Mouse (Mus musculus): Measurements from ENCODE around the gene Cyp4a14. TPM values are rescaled to one million over a fixed set of nuclear protein-coding genes. Genes with fewer than 3 reads are reported as not detected.

Gene Cyp4a14
- polyA plus RNA-seq, 1 experiment, result not detected

GRCm38 (mm10) chr4:115450577-115451137 lies 45.3 kb downstream of the Cyp4a14 start:
- Histone ChIP-seq H3K27ac (ENCODE audit: insufficient read depth, low read length) (no peak overlapping the region), H3K4me1 (ENCODE audit: control insufficient read depth, insufficient read depth, low read length) (no peaks in the 10 kb centered on the region), H3K4me3 (ENCODE audit: insufficient read depth, low read length) (no peak overlapping the region)
- TF ChIP-seq POLR2A (IDR thresholded peaks at IDR 0.05; ENCODE audit: extremely low read depth, insufficient read depth, low read length), result no peak
- no peak for TF ChIP-seq CTCF (IDR thresholded peaks at IDR 0.05; ENCODE audit: extremely low read depth, insufficient read depth, low read length)

Other genes starting within 250 kb of the Cyp4a14 start
- gene Cyp4a12a, start 197.1 kb downstream of the Cyp4a14 start, polyA plus RNA-seq (2012; rRNA removed), result not detected in 2 replicates
- gene Cyp4a12b, start 84.5 kb downstream of the Cyp4a14 start, polyA plus RNA-seq (2012; rRNA removed), result 0.06 and 0.21 TPM in 2 replicates
- gene Cyp4a30b, start 43.5 kb downstream of the Cyp4a14 start, polyA plus RNA-seq (2012; rRNA removed), result not detected in 2 replicates
- not detected in 2 replicates for gene Cyp4a10, start 22.1 kb upstream of the Cyp4a14 start, polyA plus RNA-seq (2012; rRNA removed)
- not detected in 2 replicates for gene Cyp4a31, start 67.5 kb upstream of the Cyp4a14 start, polyA plus RNA-seq (2012; rRNA removed)
- not detected in 2 replicates for gene Cyp4a32, start 104.8 kb upstream of the Cyp4a14 start, polyA plus RNA-seq (2012; rRNA removed)
- 1.6 and 2.2 TPM in 2 replicates for gene Cyp4b1, start 151.6 kb upstream of the Cyp4a14 start, polyA plus RNA-seq (2012; rRNA removed)
- gene Efcab14, start 241.6 kb upstream of the Cyp4a14 start, polyA plus RNA-seq (2012; rRNA removed), result 37.9 and 42.0 TPM in 2 replicates